Mouse (Mus musculus): ENCODE measurements around the gene Trmt44. TPM values are rescaled to one million over a fixed set of nuclear protein-coding genes. Genes with fewer than 3 reads are reported as not detected.

Gene Trmt44
- polyA plus RNA-seq, 1 experiment from 2014 or later: 8.7 TPM

DNA sequence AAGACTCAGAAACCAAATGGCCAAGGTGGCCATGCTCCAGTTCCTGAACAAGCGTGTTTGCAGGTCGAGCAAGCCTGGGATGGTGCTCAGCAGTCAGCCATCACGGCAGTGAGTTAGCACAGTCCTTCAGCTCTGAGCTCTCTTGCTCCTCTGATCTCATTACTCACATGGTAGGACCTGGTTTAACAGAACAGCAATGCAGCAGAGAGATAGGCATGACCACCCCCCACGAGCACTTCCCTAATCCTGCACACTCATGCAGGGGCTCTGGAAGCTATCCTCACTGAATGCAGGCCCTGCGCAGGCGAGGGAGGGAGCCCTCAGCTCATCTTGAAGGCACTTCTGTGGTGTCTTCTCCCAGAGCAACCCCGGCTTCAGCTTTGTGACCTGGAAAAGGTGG lies 18.5 kb downstream of the Trmt44 start:
- WGBS: 85% methylated on average over 7 of the region's 7 CpGs
- no peak for DNase-seq (ENCODE audit: low spot score)
- no peaks in the 10 kb centered on the region for H3K27me3 ChIP-seq (ENCODE audit: low read depth, poor library complexity, severe bottlenecking)
- H3K27ac ChIP-seq (replicated peaks): no peak overlapping the region
- H3K4me1 ChIP-seq: peaks cover 16% of the 10 kb centered on the region
- H3K36me3 ChIP-seq: peaks cover 60% of the 10 kb centered on the region
- H3K9me3 ChIP-seq (replicated peaks): no peaks in the 10 kb centered on the region
- no peak overlapping the region for H3K4me3 ChIP-seq

- no peak overlapping the region for H3K27ac ChIP-seq (replicated peaks)
- no peaks in the 10 kb centered on the region for H3K27me3 ChIP-seq (ENCODE audit: low read depth, poor library complexity, severe bottlenecking)
- H3K36me3 ChIP-seq: peaks cover 31% of the 10 kb centered on the region
- 86% methylated on average over 4 of the region's 4 CpGs for whole genome bisulfite sequencing
- DNase-seq (ENCODE audit: low spot score): no peak
- H3K4me3 ChIP-seq: no peak overlapping the region
- H3K4me1 ChIP-seq: peaks cover 13% of the 10 kb centered on the region
- no peaks in the 10 kb centered on the region for H3K9me3 ChIP-seq (replicated peaks)
Measured at GRCm38 (mm10) chr5:35552838-35553539, 21.9 kb downstream of the Trmt44 start.

DNA sequence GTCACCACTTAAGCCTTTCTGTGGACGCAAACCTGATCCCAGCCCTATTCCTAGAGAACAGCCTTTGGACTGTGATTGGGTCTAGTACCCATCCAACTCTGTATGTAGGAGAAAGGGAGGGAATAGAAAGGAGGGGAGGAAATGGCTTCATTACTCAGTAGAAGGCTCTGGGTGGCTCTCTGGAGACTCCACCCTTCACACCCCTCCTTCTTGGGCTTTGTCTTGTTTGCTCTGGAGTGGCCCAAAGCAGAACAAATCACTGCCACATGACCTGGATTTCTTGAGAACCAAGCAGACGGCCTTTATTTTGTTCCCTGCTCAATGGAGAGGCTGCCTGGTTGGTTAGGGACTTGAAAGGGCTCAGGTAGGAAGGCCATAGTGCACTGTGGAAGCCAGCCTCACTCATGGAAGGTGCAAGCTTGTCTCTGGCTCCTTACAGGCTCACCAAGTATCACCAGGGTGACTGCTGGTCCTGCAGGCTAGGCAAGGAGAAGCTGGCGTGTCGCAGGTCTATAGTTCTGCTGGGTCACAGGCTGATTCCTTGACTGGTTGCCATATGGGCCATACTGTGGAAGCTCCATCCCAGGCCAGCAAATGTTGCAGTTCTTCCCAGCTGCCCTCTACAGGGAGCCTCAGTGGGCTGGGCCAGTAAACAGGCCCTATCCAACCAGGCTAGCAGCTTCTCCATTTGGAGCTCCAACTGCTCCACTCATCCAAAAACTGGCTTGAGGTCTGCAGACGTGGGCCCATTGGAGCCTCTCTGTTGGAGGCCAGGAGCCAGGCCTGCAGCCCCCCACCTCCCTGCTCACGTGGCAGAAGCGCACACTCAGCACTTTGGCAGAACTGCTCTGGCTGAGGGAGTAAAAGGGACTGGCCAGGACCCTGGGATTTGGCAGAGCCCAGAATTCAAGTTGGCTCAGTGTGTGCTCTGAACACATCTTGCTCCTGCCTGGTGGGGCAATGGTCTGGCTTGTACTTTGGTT lies 22.7 kb downstream of the Trmt44 start:
- peaks cover 23% of the 10 kb centered on the region for H3K36me3 ChIP-seq
- peaks cover 8% of the 10 kb centered on the region; the same call in 1 of the 2 replicates for H3K4me1 ChIP-seq
- H3K27me3 ChIP-seq (ENCODE audit: low read depth, poor library complexity, severe bottlenecking): no peaks in the 10 kb centered on the region
- H3K9me3 ChIP-seq (replicated peaks): no peaks in the 10 kb centered on the region
- 62% methylated on average over 7 of the region's 7 CpGs for WGBS
- no peak overlapping the region for H3K27ac ChIP-seq (replicated peaks)
- no peak for DNase-seq (ENCODE audit: low spot score)
- H3K4me3 ChIP-seq: no peak overlapping the region

GRCm38 (mm10) chr5:35546127-35546526 lies 28.7 kb downstream of the Trmt44 start:
- Histone ChIP-seq H3K4me3 (no peak overlapping the region), H3K36me3 (no peaks in the 10 kb centered on the region), H3K27me3 (ENCODE audit: low read depth, poor library complexity, severe bottlenecking) (no peaks in the 10 kb centered on the region), H3K4me1 (no peaks in the 10 kb centered on the region), H3K9me3 (replicated peaks) (no peaks in the 10 kb centered on the region), H3K27ac (replicated peaks) (no peak overlapping the region)
- no peak for DNase-seq (ENCODE audit: low spot score)

DNA sequence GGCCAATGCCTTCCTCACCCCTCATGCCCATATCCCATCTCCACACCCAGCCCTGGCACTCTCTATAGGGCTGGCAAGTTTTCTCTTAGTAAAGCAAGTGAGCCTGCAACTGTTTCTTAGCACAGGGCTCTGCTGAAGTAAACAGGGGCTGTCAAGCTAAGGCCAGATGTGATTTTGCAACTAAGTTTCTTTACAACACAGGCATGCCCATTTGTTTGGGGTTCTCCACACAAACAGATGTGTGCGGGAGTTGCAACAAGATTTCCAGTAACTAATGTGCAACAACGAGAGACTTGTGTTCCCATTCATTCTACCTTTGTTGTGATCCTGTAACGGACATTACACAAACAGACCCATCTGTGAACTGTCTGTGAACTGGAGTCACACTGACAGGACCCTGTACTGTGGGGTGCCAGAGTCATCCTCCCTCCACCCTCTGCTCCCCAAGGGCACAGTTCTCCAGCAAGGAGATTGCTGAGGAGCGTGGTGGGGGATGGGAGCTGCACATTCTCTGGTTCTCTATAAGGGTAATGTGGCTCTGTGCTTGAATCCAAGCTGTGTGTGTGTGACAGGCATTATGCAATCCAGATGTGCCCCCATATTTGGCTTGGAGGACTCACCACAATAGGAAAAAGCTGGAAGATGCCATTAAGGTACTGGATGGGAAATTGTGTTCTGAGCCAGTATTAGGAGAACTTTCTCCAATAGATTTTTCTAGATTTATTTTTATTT lies 33.6 kb downstream of the Trmt44 start:
- DNase-seq (ENCODE audit: low spot score): no peak
- no peaks in the 10 kb centered on the region for H3K9me3 ChIP-seq (replicated peaks)
- 78% methylated on average over 4 of the region's 4 CpGs for WGBS
- H3K27me3 ChIP-seq (ENCODE audit: low read depth, poor library complexity, severe bottlenecking): no peaks in the 10 kb centered on the region
- H3K4me1 ChIP-seq: no peaks in the 10 kb centered on the region; the same call in none of the 2 replicates
- H3K27ac ChIP-seq (replicated peaks): no peak overlapping the region
- no peaks in the 10 kb centered on the region for H3K36me3 ChIP-seq
- no peak overlapping the region for H3K4me3 ChIP-seq

DNA sequence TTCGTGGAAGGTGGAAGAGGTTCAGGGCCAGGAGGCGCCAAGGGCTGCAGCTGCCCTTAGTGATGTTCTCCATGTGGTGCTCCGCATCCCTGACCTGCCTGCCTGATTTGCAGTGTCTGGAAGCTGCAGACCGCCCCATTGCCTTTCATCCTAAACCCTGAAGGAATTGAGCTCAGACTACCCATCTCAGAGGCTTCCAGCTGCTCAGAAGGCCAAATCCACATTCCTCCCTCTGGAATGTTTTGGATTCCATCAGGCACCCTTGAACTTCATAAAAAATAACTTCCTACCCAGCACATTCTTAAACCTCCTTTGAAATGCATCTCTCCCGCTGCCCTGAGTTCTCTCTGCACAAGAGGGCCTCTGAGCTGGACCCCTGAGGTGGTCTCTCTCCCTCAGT lies 34.3 kb downstream of the Trmt44 start:
- Histone ChIP-seq H3K27ac (replicated peaks) (no peak overlapping the region), H3K4me1 (no peaks in the 10 kb centered on the region; the same call in none of the 2 replicates), H3K36me3 (no peaks in the 10 kb centered on the region), H3K9me3 (replicated peaks) (no peaks in the 10 kb centered on the region), H3K4me3 (no peak overlapping the region), H3K27me3 (ENCODE audit: low read depth, poor library complexity, severe bottlenecking) (no peaks in the 10 kb centered on the region)
- no peak for DNase-seq (ENCODE audit: low spot score)
- whole genome bisulfite sequencing: 72% methylated on average over 5 of the region's 5 CpGs

GRCm38 (mm10) chr5:35539576-35539975 lies 35.3 kb downstream of the Trmt44 start:
- Histone ChIP-seq H3K4me1 (no peaks in the 10 kb centered on the region; the same call in none of the 2 replicates), H3K4me3 (no peak overlapping the region), H3K36me3 (no peaks in the 10 kb centered on the region), H3K27ac (replicated peaks) (no peak overlapping the region), H3K9me3 (replicated peaks) (no peaks in the 10 kb centered on the region), H3K27me3 (ENCODE audit: low read depth, poor library complexity, severe bottlenecking) (no peaks in the 10 kb centered on the region)
- DNase-seq (ENCODE audit: low spot score): no peak
- WGBS: 57% methylated on average over 4 of the region's 4 CpGs

DNA sequence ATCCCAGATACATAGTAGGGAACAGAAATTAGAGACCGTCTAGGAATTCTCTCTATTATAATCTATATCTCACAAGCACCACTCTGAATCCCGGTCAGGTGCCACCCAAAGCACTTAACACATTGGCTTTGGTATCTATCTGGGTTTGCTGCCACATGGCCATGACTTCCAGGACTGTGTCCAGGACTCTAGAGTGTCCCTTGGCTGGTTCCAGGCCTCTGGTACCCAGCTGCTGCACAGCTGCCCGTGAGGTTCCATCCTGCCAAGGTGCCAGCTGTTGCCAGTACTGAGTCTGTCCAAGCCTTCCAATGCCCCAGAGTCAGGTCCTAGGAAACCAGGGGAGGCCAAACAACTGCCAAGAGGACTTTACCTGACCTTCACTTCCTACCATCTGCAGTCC lies 36.8 kb downstream of the Trmt44 start:
- H3K27ac ChIP-seq (replicated peaks): no peak overlapping the region
- WGBS: 89% methylated on average over 3 of the region's 3 CpGs
- no peaks in the 10 kb centered on the region for H3K27me3 ChIP-seq (ENCODE audit: low read depth, poor library complexity, severe bottlenecking)
- DNase-seq (ENCODE audit: low spot score): no peak
- no peaks in the 10 kb centered on the region for H3K36me3 ChIP-seq
- no peak overlapping the region for H3K4me3 ChIP-seq
- no peaks in the 10 kb centered on the region for H3K9me3 ChIP-seq (replicated peaks)
- H3K4me1 ChIP-seq: no peaks in the 10 kb centered on the region; the same call in none of the 2 replicates

GRCm38 (mm10) chr5:35537474-35537873 lies 37.4 kb downstream of the Trmt44 start:
- no peaks in the 10 kb centered on the region for H3K9me3 ChIP-seq (replicated peaks)
- no peak for DNase-seq (ENCODE audit: low spot score)
- H3K4me1 ChIP-seq: no peaks in the 10 kb centered on the region; the same call in none of the 2 replicates
- no peak overlapping the region for H3K4me3 ChIP-seq
- no peak overlapping the region for H3K27ac ChIP-seq (replicated peaks)
- 67% methylated on average over 1 of the region's 1 CpGs for WGBS
- no peaks in the 10 kb centered on the region for H3K36me3 ChIP-seq
- H3K27me3 ChIP-seq (ENCODE audit: low read depth, poor library complexity, severe bottlenecking): no peaks in the 10 kb centered on the region

GRCm38 (mm10) chr5:35536271-35536670 lies 38.6 kb downstream of the Trmt44 start:
- H3K4me3 ChIP-seq: no peak overlapping the region
- WGBS: 72% methylated on average over 3 of the region's 3 CpGs
- H3K36me3 ChIP-seq: no peaks in the 10 kb centered on the region
- no peak overlapping the region for H3K27ac ChIP-seq (replicated peaks)
- no peaks in the 10 kb centered on the region; the same call in none of the 2 replicates for H3K4me1 ChIP-seq
- no peaks in the 10 kb centered on the region for H3K9me3 ChIP-seq (replicated peaks)
- no peak for DNase-seq (ENCODE audit: low spot score)
- H3K27me3 ChIP-seq (ENCODE audit: low read depth, poor library complexity, severe bottlenecking): 0 out of 2 replicates have a peak, but pooled peaks cover 3% of the 10 kb centered on the region

- peak; percentile 54 for DNase-seq (ENCODE audit: low spot score)
- no peaks in the 10 kb centered on the region for H3K9me3 ChIP-seq (replicated peaks)
- peaks cover 14% of the 10 kb centered on the region for H3K27me3 ChIP-seq (ENCODE audit: low read depth, poor library complexity, severe bottlenecking)
- no peaks in the 10 kb centered on the region for H3K36me3 ChIP-seq
- no peak overlapping the region for H3K27ac ChIP-seq (replicated peaks)
- 0 out of 2 replicates have a peak, but pooled peaks cover 2% of the 10 kb centered on the region for H3K4me1 ChIP-seq
- H3K4me3 ChIP-seq: no peak overlapping the region
- WGBS: 13% methylated on average over 10 of the region's 10 CpGs
Measured at GRCm38 (mm10) chr5:35531586-35531985, 43.3 kb downstream of the Trmt44 start.

GRCm38 (mm10) chr5:35530442-35530841 lies 44.4 kb downstream of the Trmt44 start:
- Histone ChIP-seq H3K27ac (replicated peaks) (no peak overlapping the region), H3K36me3 (no peaks in the 10 kb centered on the region), H3K4me1 (peaks cover 13% of the 10 kb centered on the region), H3K9me3 (replicated peaks) (no peaks in the 10 kb centered on the region), H3K4me3 (no peak overlapping the region), H3K27me3 (ENCODE audit: low read depth, poor library complexity, severe bottlenecking) (peaks cover 26% of the 10 kb centered on the region)
- WGBS: 17% methylated on average over 4 of the region's 4 CpGs
- peak; percentile 70 for DNase-seq (ENCODE audit: low spot score)
